Mouse (Mus musculus): Measurements from ENCODE around the gene H2-M10.6. TPM values are rescaled to one million over a fixed set of nuclear protein-coding genes. Genes with fewer than 3 reads are reported as not detected.

Gene H2-M10.6
- not detected for polyA plus RNA-seq (2015; fragmentation: Illumina TruSeq; extraction: RNeasy Lipid Tissue Mini Kit (QIAGEN cat#74804); ENCODE audit: low read depth, low replicate concordance)

GRCm38 (mm10) chr17:36811871-36812270 is at the start of gene H2-M10.6:
H2-M10.6 (plus strand) TSS chr17:36812171.

DNA sequence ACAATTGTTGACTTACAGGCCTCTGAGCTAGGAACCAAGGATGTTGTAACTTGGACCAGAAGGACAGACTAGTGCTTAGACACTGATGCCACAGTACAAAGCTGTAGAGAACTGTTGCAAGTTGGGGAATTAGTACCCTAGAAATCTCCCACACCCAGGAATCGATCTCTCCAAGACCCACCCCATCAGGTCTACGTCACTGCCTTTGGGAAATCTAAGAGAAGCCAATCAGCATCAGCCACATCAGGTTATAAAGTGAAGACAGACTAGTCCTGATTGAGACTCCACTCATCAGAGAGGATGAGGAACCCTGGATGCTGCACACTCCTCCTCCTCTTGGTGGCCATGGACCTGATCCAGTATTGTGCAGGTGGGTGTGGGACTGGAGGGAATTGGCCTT is 39.4 kb upstream of the H2-M10.6 start, which contains the start of gene H2-M10.5:
Gene H2-M10.5, plus strand, starts transcription at position 301 of the 400 bp plus-strand sequence.

GRCm38 (mm10) chr17:36836874-36837647 is 25.1 kb downstream of the H2-M10.6 start, which contains the start of gene Trim26:
Trim26 (plus strand) TSS chr17:36837134.

Other genes starting within 250 kb of the H2-M10.6 start
- not detected for gene H2-M9, start 169.5 kb upstream of the H2-M10.6 start, polyA plus RNA-seq (2015; fragmentation: Illumina TruSeq; extraction: RNeasy Lipid Tissue Mini Kit (QIAGEN cat#74804); ENCODE audit: low read depth, low replicate concordance)
- not detected for gene H2-M1, start 140.0 kb upstream of the H2-M10.6 start, polyA plus RNA-seq (2015; fragmentation: Illumina TruSeq; extraction: RNeasy Lipid Tissue Mini Kit (QIAGEN cat#74804); ENCODE audit: low read depth, low replicate concordance)
- not detected for gene H2-M10.5, start 39.3 kb upstream of the H2-M10.6 start, polyA plus RNA-seq (2015; fragmentation: Illumina TruSeq; extraction: RNeasy Lipid Tissue Mini Kit (QIAGEN cat#74804); ENCODE audit: low read depth, low replicate concordance)
- gene Trim26, start 25.0 kb downstream of the H2-M10.6 start, polyA plus RNA-seq (2015; fragmentation: Illumina TruSeq; extraction: RNeasy Lipid Tissue Mini Kit (QIAGEN cat#74804); ENCODE audit: low read depth, low replicate concordance): 18.4 TPM
- not detected for gene Trim15, start 55.0 kb downstream of the H2-M10.6 start, polyA plus RNA-seq (2015; fragmentation: Illumina TruSeq; extraction: RNeasy Lipid Tissue Mini Kit (QIAGEN cat#74804); ENCODE audit: low read depth, low replicate concordance)
- not detected for gene Trim10, start 57.4 kb downstream of the H2-M10.6 start, polyA plus RNA-seq (2015; fragmentation: Illumina TruSeq; extraction: RNeasy Lipid Tissue Mini Kit (QIAGEN cat#74804); ENCODE audit: low read depth, low replicate concordance)
- gene Trim40, start 78.0 kb downstream of the H2-M10.6 start, polyA plus RNA-seq (2015; fragmentation: Illumina TruSeq; extraction: RNeasy Lipid Tissue Mini Kit (QIAGEN cat#74804); ENCODE audit: low read depth, low replicate concordance): 0.42 TPM
- gene Trim31, start 85.9 kb downstream of the H2-M10.6 start, polyA plus RNA-seq (2015; fragmentation: Illumina TruSeq; extraction: RNeasy Lipid Tissue Mini Kit (QIAGEN cat#74804); ENCODE audit: low read depth, low replicate concordance): not detected
- gene Rnf39, start 130.7 kb downstream of the H2-M10.6 start, polyA plus RNA-seq (2015; fragmentation: Illumina TruSeq; extraction: RNeasy Lipid Tissue Mini Kit (QIAGEN cat#74804); ENCODE audit: low read depth, low replicate concordance): 5.6 TPM
- 197 TPM for gene Ppp1r11, start 139.6 kb downstream of the H2-M10.6 start, polyA plus RNA-seq (2015; fragmentation: Illumina TruSeq; extraction: RNeasy Lipid Tissue Mini Kit (QIAGEN cat#74804); ENCODE audit: low read depth, low replicate concordance)
- gene Znrd1, start 146.4 kb downstream of the H2-M10.6 start, polyA plus RNA-seq (2015; fragmentation: Illumina TruSeq; extraction: RNeasy Lipid Tissue Mini Kit (QIAGEN cat#74804); ENCODE audit: low read depth, low replicate concordance): 60.3 TPM
- 8.0 TPM for gene Znrd1as, start 146.4 kb downstream of the H2-M10.6 start, polyA plus RNA-seq (2015; fragmentation: Illumina TruSeq; extraction: RNeasy Lipid Tissue Mini Kit (QIAGEN cat#74804); ENCODE audit: low read depth, low replicate concordance)
- gene 2410137M14Rik, start 169.1 kb downstream of the H2-M10.6 start, polyA plus RNA-seq (2015; fragmentation: Illumina TruSeq; extraction: RNeasy Lipid Tissue Mini Kit (QIAGEN cat#74804); ENCODE audit: low read depth, low replicate concordance): 0.74 TPM
- 1.2 TPM for gene H2-M5, start 177.4 kb downstream of the H2-M10.6 start, polyA plus RNA-seq (2015; fragmentation: Illumina TruSeq; extraction: RNeasy Lipid Tissue Mini Kit (QIAGEN cat#74804); ENCODE audit: low read depth, low replicate concordance)
- 12.3 TPM for gene Zfp57, start 189.0 kb downstream of the H2-M10.6 start, polyA plus RNA-seq (2015; fragmentation: Illumina TruSeq; extraction: RNeasy Lipid Tissue Mini Kit (QIAGEN cat#74804); ENCODE audit: low read depth, low replicate concordance)
- gene Mog, start 211.2 kb downstream of the H2-M10.6 start, polyA plus RNA-seq (2015; fragmentation: Illumina TruSeq; extraction: RNeasy Lipid Tissue Mini Kit (QIAGEN cat#74804); ENCODE audit: low read depth, low replicate concordance): 122 TPM
- gene Gabbr1, start 233.8 kb downstream of the H2-M10.6 start, polyA plus RNA-seq (2015; fragmentation: Illumina TruSeq; extraction: RNeasy Lipid Tissue Mini Kit (QIAGEN cat#74804); ENCODE audit: low read depth, low replicate concordance): 529 TPM

Measured in brain, adult 10 weeks (tissue).